Mouse (Mus musculus) embryo, embryonic 11 days (tissue): ENCODE data around the gene Prkcd.
"Not testable (repeated sequence)": the region's sequence is repeated elsewhere in the genome, so short reads cannot be mapped to it uniquely, and the experiment has no call there.

Experiments
- DNase-seq: peaks from one replicate; pipeline ENCODE4 v3.0.0-alpha.2; 2015

The Prkcd gene

DNA sequence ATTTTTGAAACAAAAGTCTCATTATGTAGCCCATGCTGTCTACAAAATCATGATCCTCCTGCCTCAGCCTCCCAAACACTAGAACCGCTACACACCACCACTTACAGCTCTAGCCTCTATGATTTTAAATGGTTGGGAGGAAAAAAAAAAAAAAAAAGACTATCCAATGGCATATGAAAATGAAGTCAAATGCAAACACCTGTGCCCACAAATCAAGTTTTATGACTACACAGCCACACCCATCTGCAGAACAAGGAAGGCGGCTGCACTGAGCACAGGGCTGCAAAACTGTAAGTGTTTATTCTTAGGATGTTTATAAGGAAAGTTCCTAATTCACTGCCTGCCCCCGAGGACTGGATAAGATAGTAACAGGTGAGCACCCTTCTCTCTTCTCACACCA is 29.6 kb downstream of the Prkcd start:
- no peak for DNase-seq

DNA sequence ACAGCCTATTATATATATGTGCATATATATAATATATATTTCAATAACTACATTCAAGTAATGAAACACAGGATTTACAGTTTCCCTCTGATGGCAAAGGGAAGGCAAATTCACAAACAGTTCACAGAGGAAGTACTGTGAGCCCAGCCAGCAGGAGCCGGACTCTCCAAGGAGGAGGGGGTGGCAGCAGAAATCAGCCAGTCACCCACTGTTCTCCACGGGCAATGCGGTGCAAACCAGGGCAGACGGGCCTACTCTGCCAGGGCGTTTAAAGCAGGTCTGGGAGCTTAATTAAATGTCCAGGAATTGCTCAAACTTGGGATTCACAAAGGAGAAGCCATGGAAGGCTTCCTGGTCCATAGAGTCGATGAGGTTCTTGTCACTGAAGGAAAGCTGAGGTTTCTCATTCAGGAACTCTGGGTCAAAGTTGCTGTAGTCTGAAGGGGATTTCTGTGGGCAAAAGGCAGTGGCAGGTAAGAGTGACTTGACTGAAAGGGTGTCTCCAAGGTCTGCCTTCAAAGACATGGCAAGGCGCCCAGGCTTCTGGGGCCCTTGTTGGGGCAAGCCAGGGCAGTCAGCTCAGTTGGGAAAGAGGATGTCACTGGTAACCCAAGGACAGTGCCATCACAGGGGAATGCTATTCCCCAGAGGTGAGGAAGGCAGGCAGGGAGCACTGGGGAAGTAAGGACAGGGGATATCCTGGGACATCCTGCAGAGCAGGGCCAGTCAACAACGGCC is 30.3 kb downstream of the Prkcd start:
- DNase-seq = no peak

DNA sequence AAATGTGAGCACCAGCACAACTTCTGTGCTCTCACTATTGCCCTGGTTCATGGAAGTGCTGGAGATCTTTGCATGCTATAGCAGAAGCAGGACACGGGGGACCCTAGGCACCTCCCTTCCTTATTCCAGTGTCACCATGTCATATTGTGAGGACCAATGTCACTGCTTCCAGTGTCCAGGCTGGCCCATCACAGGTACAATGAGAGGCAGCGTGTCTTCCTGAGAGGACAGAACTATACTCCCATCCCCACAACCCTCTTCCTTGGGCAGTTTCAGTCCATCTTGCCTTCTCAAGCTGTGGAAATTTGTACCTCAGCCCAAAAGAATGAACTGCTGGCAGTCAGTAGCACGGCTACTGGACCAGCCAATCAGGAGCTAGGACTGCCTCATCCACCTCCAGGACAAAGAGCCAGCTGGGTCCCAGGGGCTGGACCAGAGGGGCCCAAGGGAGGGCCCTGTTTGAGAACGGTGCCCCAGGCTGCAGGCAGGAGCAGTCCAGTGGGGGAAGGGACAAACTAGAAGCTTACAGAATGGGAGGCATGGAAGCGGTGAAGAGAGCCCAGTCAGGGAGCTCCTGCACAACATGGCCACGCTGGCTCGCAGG is 31.8 kb downstream of the Prkcd start:
- peak; percentile 83 for DNase-seq

DNA sequence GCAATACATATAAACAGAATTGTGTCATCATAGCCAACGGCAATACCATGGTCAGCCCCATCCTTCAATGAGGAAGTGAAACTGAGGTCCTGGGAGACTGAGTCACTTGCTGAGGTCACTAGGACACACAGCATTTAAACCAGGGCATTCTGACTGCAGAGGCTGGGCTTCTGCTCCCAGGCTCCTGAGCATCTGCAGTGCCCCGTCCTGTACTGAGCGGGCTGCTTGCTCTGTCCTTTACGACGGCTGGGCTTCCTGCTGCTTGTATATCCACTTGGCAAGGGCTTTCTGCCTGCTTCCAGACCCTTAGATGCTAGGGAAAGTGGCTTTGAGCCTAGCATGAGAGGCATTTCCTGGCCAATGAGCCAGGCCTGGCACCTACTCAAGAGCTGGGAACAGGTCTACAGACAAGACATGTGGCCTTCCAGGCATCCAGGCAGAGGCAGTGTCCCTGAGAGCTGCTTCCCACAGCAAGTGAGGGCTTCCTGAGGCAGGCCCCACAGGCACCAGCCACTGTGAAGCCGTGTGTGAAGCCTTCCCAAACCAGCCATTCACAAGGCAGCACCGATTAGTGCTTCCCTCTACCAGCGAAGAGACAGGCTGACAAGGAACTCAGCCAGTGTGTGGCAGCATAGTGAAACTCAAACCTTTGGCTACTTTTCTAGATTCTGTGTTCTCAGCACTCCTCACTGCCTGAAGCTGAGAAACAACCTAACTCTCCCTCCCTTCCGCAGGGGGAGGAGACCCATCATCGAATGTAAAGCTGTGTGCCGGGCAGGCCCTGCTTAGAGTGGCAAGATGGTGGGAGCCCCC is 32.5 kb downstream of the Prkcd start:
- peak; percentile 49 for DNase-seq

DNA sequence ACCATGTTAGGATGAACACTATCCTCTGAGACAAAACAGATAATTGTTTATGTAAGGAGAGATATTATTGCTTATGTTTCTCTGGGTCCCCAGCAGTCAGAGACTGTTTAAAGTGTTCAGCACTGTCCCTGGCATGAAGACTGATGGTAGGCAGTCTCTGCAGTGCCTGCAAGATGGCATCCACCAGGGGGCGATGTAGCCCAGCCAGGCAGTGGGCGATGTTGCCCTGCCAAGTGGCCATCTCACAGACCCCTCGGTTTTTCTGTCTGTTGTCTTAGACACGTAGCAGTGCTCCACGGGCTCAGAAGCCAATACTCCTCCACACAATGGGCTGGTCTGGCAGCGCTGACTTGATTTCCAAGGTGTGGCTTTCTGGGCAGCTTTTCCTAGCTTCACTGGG is 34.6 kb downstream of the Prkcd start:
- peak; percentile 87 for DNase-seq

DNA sequence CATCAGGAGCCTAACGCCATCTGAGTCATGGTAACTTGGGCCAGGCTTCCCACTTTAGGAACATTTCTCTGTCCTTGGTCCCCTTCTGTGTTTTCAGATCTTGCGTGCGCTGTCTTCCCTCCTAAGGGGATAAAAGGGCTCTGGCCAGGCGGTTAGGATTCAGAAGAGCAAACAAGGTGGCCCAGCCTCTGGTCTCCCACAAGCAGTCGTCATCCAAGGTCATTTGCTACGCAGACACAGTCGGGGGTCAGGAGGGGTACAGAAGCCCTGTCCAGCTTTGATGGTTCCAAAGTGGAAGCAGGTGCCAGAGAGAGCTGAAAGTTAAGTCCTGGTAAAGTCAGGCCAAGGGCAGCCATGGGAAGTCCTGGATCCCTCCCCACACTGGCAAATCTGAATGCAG is 35.1 kb downstream of the Prkcd start:
- DNase-seq = no peak

- no peak for DNase-seq
Measured at GRCm38 (mm10) chr14:30590041-30590645, 35.9 kb downstream of the Prkcd start.

DNA sequence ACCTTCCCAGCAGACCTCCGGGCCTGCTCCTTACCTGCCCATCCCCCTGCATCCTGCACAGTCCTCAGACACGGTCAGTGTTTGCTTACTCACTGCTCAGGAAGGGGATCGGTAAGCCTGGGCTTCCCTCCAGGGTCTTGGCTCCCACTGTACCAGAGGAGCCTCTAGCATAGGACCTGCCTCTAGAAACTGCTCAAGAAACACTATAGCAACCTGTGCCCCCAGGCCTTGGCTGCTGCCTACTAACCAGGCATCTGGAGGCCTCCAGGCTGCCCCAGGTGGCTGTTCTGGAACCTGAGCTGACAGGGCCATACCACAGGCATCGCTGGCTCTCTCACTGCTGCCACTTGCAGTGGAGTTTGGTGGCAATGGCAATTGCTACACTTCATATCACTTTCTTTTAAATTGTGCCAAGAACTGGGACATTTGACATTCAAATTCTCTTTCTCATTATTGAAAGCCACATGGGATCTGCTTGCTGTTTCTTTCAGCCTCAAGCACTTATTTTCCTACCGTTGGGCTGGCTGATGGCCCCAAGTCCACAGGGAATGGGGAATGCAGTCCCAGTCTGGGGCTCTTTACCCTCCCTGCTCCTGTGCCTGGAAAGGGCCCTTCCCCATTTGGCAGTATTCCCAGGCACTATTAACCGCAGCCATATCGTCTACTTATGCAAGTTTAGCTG is 39.1 kb downstream of the Prkcd start:
- no peak for DNase-seq

DNA sequence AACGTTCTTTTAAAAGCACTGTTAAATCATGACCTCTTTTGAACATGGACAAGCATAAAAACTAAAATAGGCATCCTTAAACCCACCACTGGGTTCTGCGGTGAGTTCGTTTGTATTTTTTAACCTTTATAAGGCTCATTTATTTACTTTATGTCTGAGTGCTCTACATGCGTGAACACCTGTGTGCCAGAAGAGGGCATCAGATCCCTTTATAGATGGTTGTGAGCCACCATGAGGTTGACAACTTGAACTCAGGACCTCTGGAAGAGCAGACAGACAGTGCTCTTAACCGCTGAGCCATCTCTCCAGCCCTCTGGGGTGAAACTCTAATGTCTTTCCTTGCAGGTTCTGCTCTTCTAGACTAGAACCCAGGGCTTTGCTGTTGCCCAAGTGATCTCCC is 40.7 kb downstream of the Prkcd start:
- DNase-seq = no peak

DNA sequence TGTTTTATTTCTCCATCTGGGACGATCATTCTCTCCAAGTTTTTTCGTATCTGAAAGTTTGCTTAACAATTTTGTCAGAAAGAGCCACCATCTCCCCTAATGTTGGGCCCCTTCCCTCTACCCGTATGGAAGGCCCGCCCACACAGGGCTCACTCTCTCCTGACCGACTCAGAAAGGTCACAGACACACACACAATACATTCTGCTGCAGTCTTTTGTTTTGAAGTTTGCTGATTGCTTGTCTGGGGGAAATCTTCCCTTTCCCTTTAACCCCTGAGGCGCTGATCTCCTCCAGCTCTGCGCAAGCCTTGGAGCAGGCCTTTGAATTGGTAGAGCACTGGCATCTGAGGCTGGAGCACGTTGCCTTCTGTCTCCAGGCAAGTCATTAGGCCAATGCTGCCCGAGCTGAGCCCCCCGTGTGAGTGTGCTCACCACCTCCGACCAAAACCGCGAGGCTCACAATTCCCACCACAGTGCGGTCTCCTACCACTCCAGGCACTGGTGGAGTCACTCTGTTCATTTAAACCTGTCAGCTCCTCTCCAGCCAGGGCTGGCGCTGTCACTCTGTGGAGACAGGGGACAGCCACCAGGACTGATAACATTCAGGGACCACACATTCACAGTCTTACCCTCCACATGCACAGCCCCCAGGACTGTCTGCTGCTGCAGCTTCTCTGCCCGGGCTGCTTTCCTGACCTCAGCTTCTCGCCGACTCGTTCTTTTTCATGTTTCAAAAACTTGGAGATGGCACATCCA is 41.3 kb downstream of the Prkcd start:
- DNase-seq = peak; percentile 49

GRCm38 (mm10) chr14:30584077-30584476 is 41.9 kb downstream of the Prkcd start:
- DNase-seq = no peak

DNA sequence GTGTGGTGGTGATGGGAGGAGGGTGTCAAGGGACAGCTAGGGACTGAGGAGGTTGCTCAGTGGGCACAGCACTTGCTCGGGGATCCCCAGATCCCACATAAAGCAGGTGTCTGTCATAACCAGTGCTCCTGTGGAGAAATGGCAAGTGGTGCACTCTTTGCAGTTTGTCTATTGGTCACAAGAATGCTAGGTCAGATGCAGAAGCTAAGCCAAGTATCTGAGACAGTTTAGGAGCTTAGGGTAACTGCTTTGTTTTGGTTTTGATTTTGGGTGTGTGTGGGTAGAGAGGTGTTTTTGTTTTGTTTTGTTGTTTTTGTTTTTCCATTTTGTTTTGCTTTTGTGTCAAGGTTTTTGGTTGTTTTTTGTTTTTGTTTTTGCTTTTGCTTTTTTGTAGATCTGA is 44.8 kb downstream of the Prkcd start:
- DNase-seq = no peak

DNA sequence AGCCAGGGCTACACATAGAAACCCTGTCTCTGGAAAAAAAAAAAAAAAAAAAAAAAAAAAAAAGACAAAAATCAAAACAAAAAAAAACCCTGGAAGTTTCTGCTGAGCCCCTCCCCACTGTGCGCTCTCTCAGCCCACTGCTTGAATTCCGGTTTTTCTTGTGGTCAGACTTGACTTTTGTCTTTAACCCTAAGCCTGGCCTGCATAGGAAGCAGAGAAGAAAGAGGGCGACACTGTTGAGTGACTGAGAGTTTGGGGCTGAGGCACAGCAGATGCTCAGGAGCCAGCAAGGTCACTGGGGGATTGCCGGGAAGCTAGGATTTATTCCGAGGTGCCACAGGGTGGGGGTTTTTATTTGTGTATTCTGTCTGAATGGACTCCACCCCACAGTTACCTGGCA is 46.1 kb downstream of the Prkcd start:
- DNase-seq = no peak

DNA sequence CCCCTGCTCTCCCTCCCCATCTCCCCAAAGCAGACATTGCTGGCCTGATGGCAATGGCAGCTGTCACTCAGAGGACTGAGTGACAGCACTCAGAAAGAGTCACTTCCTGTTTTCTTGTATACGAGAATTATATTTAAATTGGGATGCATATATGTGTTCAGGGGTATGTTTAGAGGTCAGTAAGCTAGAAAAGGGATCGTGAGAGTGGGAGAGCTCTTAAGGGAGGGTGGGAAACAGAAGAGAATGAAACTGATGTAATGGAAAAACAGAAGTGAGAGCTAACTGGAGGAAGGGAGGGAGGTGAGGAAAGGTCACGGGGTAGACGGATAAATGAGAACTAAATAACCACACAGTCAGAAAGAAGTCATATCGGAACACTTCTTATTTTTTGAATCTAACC is 46.8 kb downstream of the Prkcd start:
- no peak for DNase-seq

DNA sequence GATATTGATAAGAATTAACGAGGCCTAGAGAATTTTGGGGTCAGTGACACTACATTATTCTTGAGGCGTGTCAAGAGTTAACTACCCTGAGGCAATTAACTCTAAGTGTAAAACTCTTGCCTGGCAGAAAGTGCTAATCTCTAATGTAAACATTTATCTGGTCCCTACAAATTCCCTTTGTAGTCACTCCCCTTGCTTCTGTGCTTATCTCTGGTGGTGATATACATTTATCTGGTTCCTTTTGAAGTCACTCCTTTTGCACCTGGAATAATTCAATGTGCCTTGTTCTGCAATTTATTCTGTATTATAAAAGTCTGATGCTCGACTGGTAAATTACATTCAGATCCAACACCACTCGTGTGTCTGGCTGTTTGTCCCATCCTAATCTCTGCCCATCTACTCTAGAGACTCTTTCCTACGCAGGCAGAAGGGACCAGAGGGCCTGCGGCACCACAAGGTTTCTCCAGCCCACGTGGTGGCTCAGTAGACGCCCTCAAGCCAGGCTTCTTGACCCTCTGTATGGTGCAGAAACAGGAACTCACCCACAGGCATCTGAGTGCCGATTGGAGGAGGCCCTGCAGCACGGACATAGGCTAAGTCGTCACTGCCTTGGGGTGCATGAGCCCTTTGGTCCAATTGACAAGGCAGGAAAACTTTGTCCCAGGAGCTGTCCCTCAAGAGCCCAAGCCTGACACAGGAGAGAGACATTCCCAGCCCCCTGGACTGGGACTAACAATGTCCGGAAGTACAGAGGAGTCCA is 48.5 kb downstream of the Prkcd start:
- DNase-seq = not testable (repeated sequence)

DNA sequence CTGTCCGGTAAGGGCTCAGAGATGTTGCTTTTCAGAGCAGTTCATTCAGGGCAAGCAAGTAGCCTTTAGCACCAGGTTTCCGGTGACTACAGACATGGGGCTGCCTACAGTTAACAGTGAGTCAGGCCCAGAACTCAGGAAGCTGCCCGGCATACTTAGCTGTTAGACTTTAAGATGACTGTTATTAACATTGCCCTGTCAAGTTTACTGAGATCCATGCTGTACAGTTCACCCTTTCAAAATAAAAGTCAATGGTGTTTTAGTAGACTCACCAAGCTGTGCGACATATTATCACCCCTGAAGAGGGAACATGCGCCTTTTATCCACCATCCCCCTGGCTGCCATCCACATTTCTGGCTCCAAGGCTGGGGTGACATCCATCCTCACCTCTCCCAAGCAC is 49.8 kb downstream of the Prkcd start:
- no peak for DNase-seq

- no peak for DNase-seq
Measured at GRCm38 (mm10) chr14:30575791-30576190, 50.2 kb downstream of the Prkcd start.

DNA sequence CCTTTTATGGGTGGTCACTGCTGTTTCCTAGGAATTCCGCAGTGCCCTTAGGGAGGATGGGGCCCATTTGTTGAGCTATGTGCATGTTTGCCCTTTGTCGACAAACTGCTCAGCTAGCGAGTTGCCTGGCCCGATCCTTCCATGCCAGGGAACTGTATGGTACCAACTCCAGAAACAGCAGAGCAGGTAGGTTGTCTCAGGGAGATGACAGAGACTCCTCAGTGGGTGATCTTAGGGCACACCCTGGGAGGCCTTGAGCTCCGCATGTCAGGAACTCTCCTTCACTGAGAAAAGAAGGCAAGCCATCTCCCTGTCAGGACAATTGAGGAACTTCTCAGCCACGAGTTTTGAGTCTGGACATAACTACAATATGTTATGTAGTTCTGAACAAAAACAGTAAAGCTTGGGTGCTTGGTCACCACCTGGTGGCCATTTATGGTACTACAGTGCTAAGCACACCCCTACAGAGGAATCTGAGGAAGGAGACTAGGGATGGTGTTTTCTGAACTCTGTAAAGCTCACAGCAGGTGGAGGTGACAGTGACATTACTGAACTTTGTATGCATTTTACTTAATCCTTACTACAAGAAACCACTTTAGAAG is 51.9 kb downstream of the Prkcd start:
- DNase-seq = peak; percentile 70

DNA sequence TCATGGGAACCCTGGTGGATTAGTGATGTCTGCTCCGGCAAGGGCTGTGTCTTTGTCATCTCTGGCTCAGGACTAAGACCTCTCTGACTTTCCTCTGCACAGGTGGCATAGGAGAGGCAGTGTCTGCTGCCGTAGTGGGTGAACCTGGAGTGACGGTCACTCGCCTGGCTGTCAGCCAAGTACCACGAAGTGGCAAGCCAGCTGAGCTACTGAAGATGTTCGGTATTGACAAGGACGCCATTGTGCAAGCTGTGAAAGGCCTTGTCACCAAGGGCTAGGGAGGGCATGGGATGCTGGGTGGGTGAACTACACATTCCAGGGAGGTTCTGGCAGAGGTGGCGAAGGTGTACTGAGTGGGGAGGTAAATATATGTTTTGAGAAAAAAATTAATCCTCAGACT is 52.8 kb downstream of the Prkcd start:
- DNase-seq = no peak

DNA sequence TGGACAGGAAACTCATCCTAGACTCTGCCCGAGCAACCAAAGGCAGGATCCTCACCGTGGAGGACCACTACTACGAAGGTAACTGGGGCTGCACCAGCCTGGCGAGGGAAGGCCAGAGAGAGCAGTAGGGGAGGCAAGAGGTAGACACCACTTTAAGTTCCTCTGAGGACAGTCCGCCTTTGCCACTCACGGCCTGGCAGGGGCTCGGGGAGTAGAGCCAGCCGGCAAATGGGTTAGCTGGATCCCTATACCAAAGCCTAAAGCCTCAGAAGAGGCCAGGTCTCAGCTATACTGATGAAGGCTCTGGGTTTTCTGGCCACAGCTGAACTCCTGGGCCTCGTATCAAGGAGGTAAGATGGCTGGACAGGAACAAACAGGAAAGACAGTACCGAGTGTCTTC is 53.8 kb downstream of the Prkcd start:
- DNase-seq = no peak

- DNase-seq = no peak
Measured at GRCm38 (mm10) chr14:30570303-30570702, 55.7 kb downstream of the Prkcd start.
